Mouse (Mus musculus) intestine, embryonic 16.5 days (tissue): ENCODE measurements around the gene Gm13276. TPM values are rescaled to one million over a fixed set of nuclear protein-coding genes. Genes with fewer than 3 reads are reported as not detected.
A peak's percentile ranks its signal among the peaks of the same experiment; 100 is the strongest.
"Not testable (repeated sequence)": the region's sequence is repeated elsewhere in the genome, so short reads cannot be mapped to it uniquely, and the experiment has no call there.

Source experiments
- ATAC-seq: fragments of 200-750 bp; cut with Nextera tagmentation; 2 replicates; pipeline ENCODE4 v1.8.0; 2017; ENCODE audit warnings: moderate TSS enrichment, moderate library complexity
- H3K27ac ChIP-seq: fragments of 300-500 bp; sonication (generic); 2 replicates; pipeline ENCODE4 v1.5.1; 2014; ENCODE audit warnings: mild to moderate bottlenecking, low read length
- H3K27me3 ChIP-seq: fragments of 300-500 bp; sonication (generic); replicated peaks from 2 replicates; pipeline ENCODE4 v1.6.1; 2014; ENCODE audit warnings: low read length, control low read depth, mixed read lengths; ENCODE audit not compliant: control insufficient read depth, insufficient read depth
- H3K36me3 ChIP-seq: fragments of 300-500 bp; sonication (generic); 2 replicates; pipeline ENCODE4 v1.6.1; 2014; ENCODE audit warnings: low read length, control low read depth; ENCODE audit not compliant: control insufficient read depth, insufficient read depth
- H3K4me1 ChIP-seq: fragments of 300-500 bp; sonication (generic); 2 replicates; pipeline ENCODE4 v1.6.1; 2014; ENCODE audit warnings: low read length, control low read depth, mixed read lengths; ENCODE audit not compliant: control insufficient read depth, insufficient read depth
- H3K4me2 ChIP-seq: fragments of 300-500 bp; sonication (generic); 2 replicates; pipeline ENCODE4 v1.6.1; 2014; ENCODE audit warnings: low read depth, low read length, control low read depth
- H3K4me3 ChIP-seq: fragments of 300-500 bp; sonication (generic); 2 replicates; pipeline ENCODE4 v1.5.1; 2014; ENCODE audit warnings: mild to moderate bottlenecking, low read length
- H3K9ac ChIP-seq: fragments of 300-500 bp; sonication (generic); 2 replicates; pipeline ENCODE4 v1.6.1; 2014; ENCODE audit warnings: low read depth, low read length
- H3K9me3 ChIP-seq: fragments of 300-500 bp; sonication (generic); 2 replicates; pipeline ENCODE4 v1.6.1; 2016; ENCODE audit warnings: low read length, control low read depth; ENCODE audit not compliant: control insufficient read depth
- WGBS: fragments of 180-500 bp; shearing (Covaris S2); extraction: QIAGEN DNeasy Blood & Tissue Kit; methylation state at CpG from one replicate; pipeline ENCODE4 v1.1.7; 2014; 5-methylcytosine and 5-hydroxymethylcytosine counted together
- polyA plus RNA-seq: library from polyadenylated mRNA; unstranded; fragments of >200 nt; fragmentation: Nextera tagmentation; extraction: Ambion mirVana; gene quantifications from 2 replicates; pipeline ENCODE4 v1.2.1, GENCODE M21; 2015

The Gm13276 gene
- polyA plus RNA-seq, 1 experiment from 2014 or later: not detected

DNA sequence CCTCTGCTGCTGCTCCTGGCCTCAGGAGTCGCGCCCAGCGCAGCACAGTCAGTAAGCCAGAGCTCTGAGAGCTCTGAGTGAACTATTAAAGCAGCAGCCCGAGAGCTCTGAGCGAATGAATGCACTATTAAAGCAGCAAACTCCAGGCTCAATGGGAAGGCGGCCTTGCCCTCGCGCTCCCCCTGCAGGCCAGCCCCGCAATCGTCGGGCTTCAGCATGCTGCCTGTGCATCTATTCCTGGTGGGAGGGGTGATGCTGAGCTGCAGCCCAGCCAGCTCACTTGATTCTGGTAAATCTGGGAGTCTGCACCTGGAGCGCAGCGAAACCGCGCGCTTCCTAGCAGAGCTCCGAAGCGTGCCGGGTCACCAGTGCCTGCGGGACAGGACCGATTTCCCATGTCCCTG is 27.9 kb upstream of the Gm13276 start:
- peak; percentile 100 for ATAC-seq
- Histone ChIP-seq H3K4me2 (peak overlapping the region; percentile 59), H3K9ac (peak overlapping the region; percentile 72), H3K27ac (peak overlapping the region; percentile 94), H3K4me3 (peak overlapping the region; percentile 49)
- WGBS: under 1% methylated on average over 19 of the region's 21 CpGs
- H3K9me3 ChIP-seq, H3K4me1 ChIP-seq, H3K36me3 ChIP-seq, H3K27me3 ChIP-seq: not testable (repeated sequence)

GRCm38 (mm10) chr4:88758751-88759150 is 26.8 kb upstream of the Gm13276 start:
- H3K4me1 ChIP-seq, H3K9me3 ChIP-seq, H3K4me2 ChIP-seq, H3K9ac ChIP-seq, ATAC-seq, H3K36me3 ChIP-seq, H3K4me3 ChIP-seq, H3K27me3 ChIP-seq, H3K27ac ChIP-seq: not testable (repeated sequence)
- 79% methylated on average over 9 of the region's 9 CpGs for WGBS

DNA sequence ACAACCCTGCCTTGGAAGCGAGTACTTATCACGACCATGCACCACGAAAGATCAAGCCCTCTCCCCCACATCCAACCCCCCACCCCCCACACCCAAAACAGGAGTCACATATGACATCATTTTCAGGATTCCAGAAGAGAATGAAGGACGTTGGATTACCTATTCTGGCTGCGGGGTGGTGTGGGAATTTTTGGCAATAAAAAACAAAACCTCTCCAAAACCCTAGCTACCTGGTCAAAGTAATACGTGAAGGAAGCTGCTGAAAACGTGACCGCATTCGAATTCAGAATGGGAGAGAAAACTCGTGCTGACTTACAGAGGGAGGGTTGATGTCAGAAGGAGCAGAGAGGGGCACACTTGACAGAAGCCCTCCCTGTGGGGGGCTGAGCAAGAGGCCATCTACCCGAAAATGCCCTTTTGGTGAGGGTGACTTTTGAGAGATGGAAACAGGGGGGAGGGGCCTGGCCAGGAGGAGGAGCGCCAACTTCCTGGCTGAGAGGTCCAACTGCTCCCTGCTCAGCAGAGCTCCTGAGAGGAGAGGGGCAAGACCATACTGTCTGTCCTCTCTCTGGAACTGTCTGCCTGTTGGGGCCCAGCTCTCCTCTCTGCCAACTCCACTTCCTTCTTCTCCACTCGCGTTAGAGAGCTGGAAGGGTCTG is 25.8 kb upstream of the Gm13276 start, which contains the start of gene Gm13283:
Gene Gm13283 (plus strand): TSS at position 510 of the 659 bp plus-strand sequence.
- H3K36me3 ChIP-seq, H3K9me3 ChIP-seq, H3K4me1 ChIP-seq, ATAC-seq, H3K27me3 ChIP-seq: not testable (repeated sequence)
- Histone ChIP-seq H3K9ac (peak within 1 kb of the TSS; percentile 24; the same call in 1 of the 2 replicates), H3K4me3 (peak within 1 kb of the TSS; percentile 37), H3K4me2 (peak within 1 kb of the TSS; percentile 39), H3K27ac (peak within 1 kb of the TSS; percentile 51)
- 25% methylated on average over 10 of the region's 14 CpGs for WGBS

DNA sequence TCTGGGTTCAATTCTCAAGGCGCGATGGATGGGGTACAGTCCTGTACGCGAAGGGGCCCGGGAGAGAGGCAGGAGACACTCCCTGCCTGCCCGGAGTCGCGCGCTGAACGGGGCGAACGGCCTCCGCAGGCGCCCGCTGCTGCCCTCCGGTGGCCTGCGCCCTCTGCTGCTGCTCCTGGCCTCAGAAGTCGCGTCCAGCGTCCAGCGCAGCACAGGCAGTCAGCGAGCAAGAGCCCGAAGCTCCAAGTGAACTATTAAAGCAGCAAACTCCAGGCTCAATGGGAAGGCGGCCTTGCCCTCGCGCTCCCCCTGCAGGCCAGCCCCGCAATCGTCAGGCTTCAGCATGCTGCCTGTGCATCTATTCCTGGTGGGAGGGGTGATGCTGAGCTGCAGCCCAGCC is 25.1 kb upstream of the Gm13276 start:
- Histone ChIP-seq H3K27ac (peak overlapping the region; percentile 51), H3K9ac (peak overlapping the region; percentile 24; the same call in 1 of the 2 replicates), H3K4me2 (peak overlapping the region; percentile 39), H3K4me3 (peak overlapping the region; percentile 37)
- H3K36me3 ChIP-seq, H3K27me3 ChIP-seq, ATAC-seq, H3K9me3 ChIP-seq, H3K4me1 ChIP-seq: not testable (repeated sequence)
- 0% methylated on average over 21 of the region's 28 CpGs for WGBS

DNA sequence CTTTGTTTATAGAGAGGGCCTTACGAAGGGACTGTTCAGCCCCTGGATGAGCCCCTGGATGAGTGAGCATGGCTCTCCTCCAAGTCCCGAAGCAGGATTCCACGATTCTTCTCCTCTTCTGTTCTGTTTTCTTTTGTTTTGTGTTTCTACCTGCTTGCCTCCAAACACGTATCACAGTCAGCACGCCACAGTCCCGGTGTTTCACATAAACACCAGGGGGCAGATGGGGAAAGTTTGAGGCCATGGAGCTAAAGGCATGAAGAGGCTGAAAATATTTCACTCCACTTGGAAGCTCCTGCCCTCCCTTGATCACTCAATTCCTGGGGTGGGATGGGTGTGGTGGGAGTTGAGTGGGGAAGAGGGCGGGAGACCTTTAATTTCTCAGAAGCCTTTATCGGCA is 23.7 kb upstream of the Gm13276 start:
- H3K9me3 ChIP-seq, H3K4me2 ChIP-seq, H3K4me1 ChIP-seq, H3K4me3 ChIP-seq, H3K27me3 ChIP-seq, ATAC-seq, H3K36me3 ChIP-seq, H3K9ac ChIP-seq, H3K27ac ChIP-seq: not testable (repeated sequence)
- 57% methylated on average over 6 of the region's 8 CpGs for WGBS

GRCm38 (mm10) chr4:88762341-88762740 is 23.2 kb upstream of the Gm13276 start:
- not testable (repeated sequence) for H3K4me2 ChIP-seq, H3K27ac ChIP-seq, ATAC-seq, H3K27me3 ChIP-seq, H3K4me1 ChIP-seq, H3K9me3 ChIP-seq, H3K9ac ChIP-seq, H3K4me3 ChIP-seq, H3K36me3 ChIP-seq
- whole genome bisulfite sequencing: 65% methylated on average over 8 of the region's 9 CpGs

DNA sequence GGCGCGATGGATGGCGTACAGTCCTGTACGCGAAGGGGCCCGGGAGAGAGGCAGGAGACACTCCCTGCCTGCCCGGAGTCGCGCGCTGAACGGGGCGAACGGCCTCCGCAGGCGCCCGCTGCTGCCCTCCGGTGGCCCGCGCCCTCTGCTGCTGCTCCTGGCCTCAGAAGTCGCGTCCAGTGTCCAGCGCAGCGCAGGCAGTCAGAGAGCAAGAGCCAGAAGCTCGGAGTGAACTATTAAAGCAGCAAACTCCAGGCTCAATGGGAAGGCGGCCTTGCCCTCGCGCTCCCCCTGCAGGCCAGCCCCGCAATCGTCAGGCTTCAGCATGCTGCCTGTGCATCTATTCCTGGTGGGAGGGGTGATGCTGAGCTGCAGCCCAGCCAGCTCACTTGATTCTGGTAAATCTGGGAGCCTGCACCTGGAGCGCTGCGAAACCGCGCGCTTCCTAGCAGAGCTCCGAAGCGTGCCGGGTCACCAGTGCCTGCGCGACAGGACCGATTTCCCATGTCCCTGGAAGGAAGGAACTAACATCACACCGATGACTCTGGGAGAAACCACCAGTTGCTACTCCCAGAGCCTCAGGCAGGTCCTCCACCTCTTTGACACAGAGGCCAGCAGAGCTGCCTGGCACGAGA is 22.0 kb upstream of the Gm13276 start:
- not testable (repeated sequence) for H3K36me3 ChIP-seq, H3K4me1 ChIP-seq, H3K27me3 ChIP-seq, ATAC-seq, H3K9me3 ChIP-seq
- 3% methylated on average over 22 of the region's 42 CpGs for WGBS
- Histone ChIP-seq H3K9ac (peak overlapping the region; percentile 54; the same call in 1 of the 2 replicates), H3K4me3 (peak overlapping the region; percentile 39), H3K4me2 (peak overlapping the region; percentile 47), H3K27ac (peak overlapping the region; percentile 61; the same call in 1 of the 2 replicates)

DNA sequence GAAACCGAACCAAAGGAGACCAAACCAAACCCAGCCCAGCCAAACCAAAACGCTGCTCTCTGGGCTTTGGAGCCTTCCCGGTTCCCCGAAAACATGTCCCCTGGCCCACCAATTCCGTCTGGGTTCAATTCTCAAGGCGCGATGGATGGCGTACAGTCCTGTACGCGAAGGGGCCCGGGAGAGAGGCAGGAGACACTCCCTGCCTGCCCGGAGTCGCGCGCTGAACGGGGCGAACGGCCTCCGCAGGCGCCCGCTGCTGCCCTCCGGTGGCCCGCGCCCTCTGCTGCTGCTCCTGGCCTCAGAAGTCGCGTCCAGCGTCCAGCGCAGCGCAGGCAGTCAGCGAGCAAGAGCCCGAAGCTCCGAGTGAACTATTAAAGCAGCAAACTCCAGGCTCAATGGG is 12.0 kb upstream of the Gm13276 start, which contains the start of gene Gm13290:
Gene Gm13290 (plus strand): TSS at position 301 of the 400 bp plus-strand sequence.
- not testable (repeated sequence) for ATAC-seq, H3K27ac ChIP-seq, H3K27me3 ChIP-seq, H3K4me1 ChIP-seq, H3K36me3 ChIP-seq, H3K9ac ChIP-seq, H3K9me3 ChIP-seq, H3K4me3 ChIP-seq, H3K4me2 ChIP-seq
- no CpG with 5 or more reads among the region's 32 CpGs for WGBS

DNA sequence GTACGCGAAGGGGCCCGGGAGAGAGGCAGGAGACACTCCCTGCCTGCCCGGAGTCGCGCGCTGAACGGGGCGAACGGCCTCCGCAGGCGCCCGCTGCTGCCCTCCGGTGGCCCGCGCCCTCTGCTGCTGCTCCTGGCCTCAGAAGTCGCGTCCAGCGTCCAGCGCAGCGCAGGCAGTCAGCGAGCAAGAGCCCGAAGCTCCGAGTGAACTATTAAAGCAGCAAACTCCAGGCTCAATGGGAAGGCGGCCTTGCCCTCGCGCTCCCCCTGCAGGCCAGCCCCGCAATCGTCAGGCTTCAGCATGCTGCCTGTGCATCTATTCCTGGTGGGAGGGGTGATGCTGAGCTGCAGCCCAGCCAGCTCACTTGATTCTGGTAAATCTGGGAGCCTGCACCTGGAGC is 8.9 kb upstream of the Gm13276 start, which contains the start of gene Gm13289:
Gene Gm13289 (plus strand): TSS at position 301 of the 400 bp plus-strand sequence.
- WGBS: no CpG with 5 or more reads among the region's 29 CpGs
- not testable (repeated sequence) for H3K4me3 ChIP-seq, H3K36me3 ChIP-seq, H3K4me2 ChIP-seq, ATAC-seq, H3K27me3 ChIP-seq, H3K4me1 ChIP-seq, H3K27ac ChIP-seq, H3K9ac ChIP-seq, H3K9me3 ChIP-seq
